Mouse (Mus musculus): ENCODE measurements around the gene Oprm1. TPM values are rescaled to one million over a fixed set of nuclear protein-coding genes. Genes with fewer than 3 reads are reported as not detected.
"Not testable (repeated sequence)": the region's sequence is repeated elsewhere in the genome, so short reads cannot be mapped to it uniquely, and the experiment has no call there.

The Oprm1 gene
- polyA plus RNA-seq, 1 experiment = 1.2 TPM

- DNase-seq (ENCODE audit: extremely low spot score in 1 of 2, low spot score in 1 of 2) = no peak
Observed at GRCm38 (mm10) chr10:6968334-6968733, 210.0 kb downstream of the Oprm1 start.

GRCm38 (mm10) chr10:6977843-6978242 lies 219.5 kb downstream of the Oprm1 start:
- DNase-seq (ENCODE audit: extremely low spot score in 1 of 2, low spot score in 1 of 2) = peak in 1 of 2 experiments; percentile 49

- DNase-seq (ENCODE audit: extremely low spot score in 1 of 2, low spot score in 1 of 2) = no peak
Observed at GRCm38 (mm10) chr10:6978733-6979132, 220.4 kb downstream of the Oprm1 start.

GRCm38 (mm10) chr10:6979216-6979615 lies 220.9 kb downstream of the Oprm1 start:
- peak in 1 of 2 experiments; percentile 28 for DNase-seq (ENCODE audit: extremely low spot score in 1 of 2, low spot score in 1 of 2)

GRCm38 (mm10) chr10:6979789-6980188 lies 221.5 kb downstream of the Oprm1 start:
- no peak for DNase-seq (ENCODE audit: extremely low spot score in 1 of 2, low spot score in 1 of 2)

GRCm38 (mm10) chr10:6980236-6980635 lies 221.9 kb downstream of the Oprm1 start:
- DNase-seq (ENCODE audit: extremely low spot score in 1 of 2, low spot score in 1 of 2) = peak in 1 of 2 experiments; percentile 59

- no peak for DNase-seq (ENCODE audit: extremely low spot score in 1 of 2, low spot score in 1 of 2)
Observed at GRCm38 (mm10) chr10:6982751-6983151, 224.4 kb downstream of the Oprm1 start.

GRCm38 (mm10) chr10:6983431-6983830 lies 225.1 kb downstream of the Oprm1 start:
- no peak for DNase-seq (ENCODE audit: extremely low spot score in 1 of 2, low spot score in 1 of 2)

- DNase-seq (ENCODE audit: extremely low spot score in 1 of 2, low spot score in 1 of 2) = no peak
Observed at GRCm38 (mm10) chr10:6986246-6986645, 227.9 kb downstream of the Oprm1 start.

GRCm38 (mm10) chr10:6987399-6988098 lies 229.2 kb downstream of the Oprm1 start:
- DNase-seq (ENCODE audit: extremely low spot score in 1 of 2, low spot score in 1 of 2) = no peak

GRCm38 (mm10) chr10:6988555-6988954 lies 230.2 kb downstream of the Oprm1 start:
- no peak for DNase-seq (ENCODE audit: extremely low spot score in 1 of 2, low spot score in 1 of 2)

- no peak for DNase-seq (ENCODE audit: extremely low spot score in 1 of 2, low spot score in 1 of 2)
Observed at GRCm38 (mm10) chr10:6996895-6997294, 238.6 kb downstream of the Oprm1 start.

GRCm38 (mm10) chr10:6998576-6999250 lies 240.4 kb downstream of the Oprm1 start:
- no peak for DNase-seq (ENCODE audit: extremely low spot score in 1 of 2, low spot score in 1 of 2)

GRCm38 (mm10) chr10:6999355-6999754 lies 241.0 kb downstream of the Oprm1 start:
- no peak for DNase-seq (ENCODE audit: extremely low spot score in 1 of 2, low spot score in 1 of 2)

- not testable (repeated sequence) for DNase-seq (ENCODE audit: extremely low spot score in 1 of 2, low spot score in 1 of 2)
Observed at GRCm38 (mm10) chr10:7003898-7004297, 245.6 kb downstream of the Oprm1 start.

- DNase-seq (ENCODE audit: extremely low spot score in 1 of 2, low spot score in 1 of 2) = no peak
Observed at GRCm38 (mm10) chr10:7004980-7005538, 246.8 kb downstream of the Oprm1 start.

- no peak for DNase-seq (ENCODE audit: extremely low spot score in 1 of 2, low spot score in 1 of 2)
Observed at GRCm38 (mm10) chr10:7010543-7010942, 252.2 kb downstream of the Oprm1 start.

GRCm38 (mm10) chr10:7015199-7015598 lies 256.9 kb downstream of the Oprm1 start:
- DNase-seq (ENCODE audit: extremely low spot score in 1 of 2, low spot score in 1 of 2) = no peak

- DNase-seq (ENCODE audit: extremely low spot score in 1 of 2, low spot score in 1 of 2) = no peak
Observed at GRCm38 (mm10) chr10:7019781-7020386, 261.6 kb downstream of the Oprm1 start.

GRCm38 (mm10) chr10:7020551-7020950 lies 262.2 kb downstream of the Oprm1 start:
- no peak for DNase-seq (ENCODE audit: extremely low spot score in 1 of 2, low spot score in 1 of 2)

- DNase-seq (ENCODE audit: extremely low spot score in 1 of 2, low spot score in 1 of 2) = no peak
Observed at GRCm38 (mm10) chr10:7025028-7025427, 266.7 kb downstream of the Oprm1 start.
